Mouse (Mus musculus) gastrocnemius, adult 2 months (tissue): ENCODE measurements at regions not wholly inside any gene's neighbourhood (a gene's known extent, or its start where the extent isn't known, plus 50 kb on each side); places are given as distances from the start of the nearest gene placed in this dataset.

Experiments used
- DNase-seq: peaks from one replicate; pipeline ENCODE4 v3.0.0; 2022
- H3K27ac ChIP-seq: fragments of 200-600 bp; 2 replicates; pipeline ENCODE4 v1.8.1; 2022; ENCODE audit warnings: mild to moderate bottlenecking
- H3K4me3 ChIP-seq: fragments of 200-600 bp; 2 replicates; pipeline ENCODE4 v1.8.1; 2022; ENCODE audit warnings: mild to moderate bottlenecking, moderate library complexity
- CTCF ChIP-seq: fragments of 200-600 bp; IDR thresholded peaks from 2 replicates; pipeline ENCODE4 v1.8.1; 2022; ENCODE audit warnings: antibody characterized with exemption, mild to moderate bottlenecking, moderate library complexity
- intact Hi-C: fragments of 180-260 bp; cut with DNase I; formaldehyde crosslinking; loops from one replicate; pipeline ENCODE4 v1.15.1; 2025

GRCm38 (mm10) chr16:55551348-55551747 lies 253.6 kb upstream of the Zpld1 start:
- H3K4me3 ChIP-seq = no peak overlapping the region
- TF ChIP-seq CTCF = no peak
- H3K27ac ChIP-seq = peak overlapping the region; percentile 54
- intact Hi-C loops = no loop called here
- DNase-seq = no peak

- intact Hi-C loops = no loop called here
- peak overlapping the region; percentile 54 for H3K27ac ChIP-seq
- no peak for DNase-seq
- H3K4me3 ChIP-seq = no peak overlapping the region
- TF ChIP-seq CTCF = no peak
Measured at GRCm38 (mm10) chr16:55550649-55551312, 253.0 kb upstream of the Zpld1 start.

GRCm38 (mm10) chr16:55547095-55547494 lies 249.3 kb upstream of the Zpld1 start:
- no peak for DNase-seq
- intact Hi-C loops = no loop called here
- H3K4me3 ChIP-seq = no peak overlapping the region
- no peak for TF ChIP-seq CTCF
- H3K27ac ChIP-seq = no peak overlapping the region

GRCm38 (mm10) chr16:55540336-55541015 lies 242.7 kb upstream of the Zpld1 start:
- intact Hi-C loops = no loop called here
- Histone ChIP-seq H3K4me3 (no peak overlapping the region), H3K27ac (no peak overlapping the region)
- no peak for TF ChIP-seq CTCF
- no peak for DNase-seq

GRCm38 (mm10) chr16:55539179-55539578 lies 241.4 kb upstream of the Zpld1 start:
- TF ChIP-seq CTCF = no peak
- Histone ChIP-seq H3K4me3 (no peak overlapping the region), H3K27ac (no peak overlapping the region)
- intact Hi-C loops = no loop called here
- DNase-seq = no peak

- TF ChIP-seq CTCF = no peak
- intact Hi-C loops = no loop called here
- Histone ChIP-seq H3K27ac (no peak overlapping the region), H3K4me3 (no peak overlapping the region)
- DNase-seq = no peak
Measured at GRCm38 (mm10) chr16:55537548-55537947, 239.8 kb upstream of the Zpld1 start.

GRCm38 (mm10) chr16:55532686-55533085 lies 234.9 kb upstream of the Zpld1 start:
- intact Hi-C loops = no loop called here
- TF ChIP-seq CTCF = no peak
- H3K27ac ChIP-seq = no peak overlapping the region
- no peak overlapping the region for H3K4me3 ChIP-seq
- DNase-seq = no peak

GRCm38 (mm10) chr16:55530844-55531243 lies 233.1 kb upstream of the Zpld1 start:
- Histone ChIP-seq H3K27ac (no peak overlapping the region), H3K4me3 (no peak overlapping the region)
- TF ChIP-seq CTCF = no peak
- no peak for DNase-seq
- intact Hi-C loops = no loop called here

- Histone ChIP-seq H3K27ac (no peak overlapping the region), H3K4me3 (no peak overlapping the region)
- no peak for DNase-seq
- intact Hi-C loops = loop anchor here (2.0 kb wide), 1 partner anchor 323 kb away; no protein-coding TSS in a partner anchor
- no peak for TF ChIP-seq CTCF
Measured at GRCm38 (mm10) chr16:55527680-55528079, 229.9 kb upstream of the Zpld1 start.

- Histone ChIP-seq H3K4me3 (no peak overlapping the region), H3K27ac (no peak overlapping the region)
- no peak for TF ChIP-seq CTCF
- no peak for DNase-seq
- intact Hi-C loops = loop anchor here (2.0 kb wide), 1 partner anchor 324 kb away; no protein-coding TSS in a partner anchor
Measured at GRCm38 (mm10) chr16:55526230-55526842, 228.6 kb upstream of the Zpld1 start.

GRCm38 (mm10) chr16:55523264-55523663 lies 225.5 kb upstream of the Zpld1 start:
- no peak for DNase-seq
- no peak overlapping the region for H3K4me3 ChIP-seq
- no peak for TF ChIP-seq CTCF
- no peak overlapping the region for H3K27ac ChIP-seq
- intact Hi-C loops = no loop called here

GRCm38 (mm10) chr16:55522283-55522682 lies 224.5 kb upstream of the Zpld1 start:
- Histone ChIP-seq H3K27ac (no peak overlapping the region), H3K4me3 (no peak overlapping the region)
- DNase-seq = no peak
- intact Hi-C loops = no loop called here
- TF ChIP-seq CTCF = no peak

- Histone ChIP-seq H3K27ac (no peak overlapping the region), H3K4me3 (no peak overlapping the region)
- intact Hi-C loops = no loop called here
- no peak for DNase-seq
- no peak for TF ChIP-seq CTCF
Measured at GRCm38 (mm10) chr16:55521421-55521971, 223.7 kb upstream of the Zpld1 start.
